In the genomic region with DNA sequence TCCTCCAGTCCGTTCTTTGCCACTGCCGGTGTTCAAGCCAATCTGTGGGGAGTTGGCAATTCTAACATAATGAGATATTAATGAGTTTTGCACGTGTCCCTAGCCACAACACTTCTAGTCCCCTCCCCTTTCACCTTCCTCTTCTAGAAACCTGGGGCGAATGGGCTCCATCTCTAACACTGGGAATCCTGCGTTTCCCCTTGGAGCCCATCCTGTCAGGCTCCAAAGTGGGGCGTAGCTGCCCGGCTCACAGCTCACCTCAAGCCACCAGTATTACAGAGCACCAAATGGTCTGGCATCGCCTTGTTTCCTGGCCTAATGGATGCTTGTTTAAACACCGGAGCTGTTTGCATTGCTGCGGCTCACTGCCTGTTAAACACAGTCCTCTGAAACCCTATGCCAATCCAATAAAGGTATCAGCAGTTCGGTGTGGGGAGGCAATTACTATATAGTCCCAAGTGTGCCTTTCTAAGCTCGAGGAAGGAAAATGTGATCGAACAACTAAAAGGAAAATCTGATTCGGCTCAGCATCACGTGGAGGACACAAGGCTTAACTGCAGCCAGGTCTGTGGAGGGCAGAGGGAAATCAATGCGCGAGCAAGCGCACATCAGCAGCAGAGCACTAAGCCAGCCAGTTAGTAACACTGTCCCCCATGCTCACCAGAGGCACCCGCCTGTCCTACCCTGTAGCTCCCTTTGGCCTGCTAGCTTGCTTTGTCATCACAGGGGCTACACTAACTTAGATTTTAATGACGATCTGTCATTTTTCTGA, we compare ENCODE assay signal across 8 mouse cellular contexts.
A peak's percentile ranks its signal among the peaks of the same experiment; 100 is the strongest.
DNase-seq lines count a peak whose midpoint lies in the region; ATAC-seq lines count a peak whose summit lies in the region.

No protein-coding gene starts in this region.

- no peaks in the 10 kb centered on the region for H3K36me3 ChIP-seq in hindbrain, embryonic 11.5 days (ENCODE audit: control insufficient read depth, insufficient read depth, low read length)
- H3K36me3 ChIP-seq in midbrain, embryonic 11.5 days (ENCODE audit: control insufficient read depth, insufficient read depth, low read length): no peaks in the 10 kb centered on the region

- peak; percentile 85 for ATAC-seq in hindbrain, embryonic 11.5 days (ENCODE audit: low FRiP score)
- peak; percentile 90 for ATAC-seq in midbrain, embryonic 11.5 days (ENCODE audit: low FRiP score)

- H3K4me3 ChIP-seq in hindbrain, embryonic 11.5 days (ENCODE audit: low read depth, low read length): no peak overlapping the region
- H3K4me3 ChIP-seq in midbrain, embryonic 11.5 days (ENCODE audit: low read depth, low read length): no peak overlapping the region

- H3K9ac ChIP-seq in hindbrain, embryonic 11.5 days (ENCODE audit: low read depth, low read length): peak overlapping the region; percentile 49
- H3K9ac ChIP-seq in midbrain, embryonic 11.5 days (ENCODE audit: low read length): peak overlapping the region; percentile 21; the same call in 1 of the 2 replicates

- peak overlapping the region; percentile 72 for H3K27ac ChIP-seq in hindbrain, embryonic 11.5 days (ENCODE audit: low read depth, low read length)
- peak overlapping the region; percentile 55 for H3K27ac ChIP-seq in midbrain, embryonic 11.5 days (ENCODE audit: low read depth, low read length)

- H3K4me1 ChIP-seq in hindbrain, embryonic 11.5 days (replicated peaks; ENCODE audit: control insufficient read depth, insufficient read depth, low read length): 0 out of 2 replicates have a peak, but pooled peaks cover 8% of the 10 kb centered on the region
- H3K4me1 ChIP-seq in midbrain, embryonic 11.5 days (ENCODE audit: control insufficient read depth, insufficient read depth, low read length): peaks cover 30% of the 10 kb centered on the region

- WGBS in hindbrain, embryonic 11.5 days: 12% methylated on average over 20 of the region's 20 CpGs
- WGBS in midbrain, embryonic 11.5 days: 12% methylated on average over 20 of the region's 20 CpGs

- no peaks in the 10 kb centered on the region for H3K9me3 ChIP-seq in hindbrain, embryonic 11.5 days (ENCODE audit: control insufficient read depth, low read length)
- H3K9me3 ChIP-seq in midbrain, embryonic 11.5 days (ENCODE audit: control insufficient read depth, low read length): no peaks in the 10 kb centered on the region

- H3K27me3 ChIP-seq in hindbrain, embryonic 11.5 days (ENCODE audit: control insufficient read depth, insufficient read depth, low read length): no peaks in the 10 kb centered on the region
- H3K27me3 ChIP-seq in midbrain, embryonic 11.5 days (ENCODE audit: control insufficient read depth, insufficient read depth, low read length): no peaks in the 10 kb centered on the region

- intact Hi-C loops in left cerebral cortex, postnatal 14 days (cut with DNase I): loop anchor here (10.0 kb wide), 1 partner anchor 116 kb away; no protein-coding TSS in a partner anchor

- H3K4me2 ChIP-seq in hindbrain, embryonic 11.5 days (replicated peaks; ENCODE audit: low read depth, low read length): peak overlapping the region; percentile 34
- peak overlapping the region; percentile 34 for H3K4me2 ChIP-seq in midbrain, embryonic 11.5 days

- peak; percentile 42 for DNase-seq in cerebellum, adult 11-12 months
- no peak for DNase-seq in cerebellum, adult 9-10 months
- peak; percentile 52 to 64 for DNase-seq in cerebellum, postnatal 10 days
- DNase-seq in hindbrain, embryonic 11.5 days (ENCODE audit: low spot score): peak; percentile 48
- peak; percentile 93 for DNase-seq in midbrain, embryonic 11.5 days (ENCODE audit: low spot score, missing footprints)
- DNase-seq in testis, postnatal 14 days (ENCODE audit: low spot score): no peak
- DNase-seq in left cerebral cortex, postnatal 14 days (ENCODE audit: low spot score in 2 of 2): no peak
- no peak for DNase-seq in frontal cortex, adult 2 months (ENCODE audit: extremely low spot score in 1 of 2, low spot score in 1 of 2)

Comparison
In these comparisons a context has a peak if more than half of its experiments do, and no peak if none do; other contexts are left out.
1. DNase-seq: peak in cerebellum, adult 11-12 months (single experiment), cerebellum, postnatal 10 days (2 of 2), hindbrain, embryonic 11.5 days (single experiment) and midbrain, embryonic 11.5 days (single experiment); none in cerebellum, adult 9-10 months (single experiment), testis, postnatal 14 days (single experiment), left cerebral cortex, postnatal 14 days (0 of 2) and frontal cortex, adult 2 months (0 of 2).